Mouse (Mus musculus) spleen, adult 12 weeks (tissue): ENCODE data around the gene Il4.
"Not testable (repeated sequence)": the region's sequence is repeated elsewhere in the genome, so short reads cannot be mapped to it uniquely, and the experiment has no call there.

Experiments
- DNase-seq: peaks from one replicate; pipeline ENCODE4 v3.0.0; 2022; ENCODE audit warnings: low spot score

The Il4 gene

DNA sequence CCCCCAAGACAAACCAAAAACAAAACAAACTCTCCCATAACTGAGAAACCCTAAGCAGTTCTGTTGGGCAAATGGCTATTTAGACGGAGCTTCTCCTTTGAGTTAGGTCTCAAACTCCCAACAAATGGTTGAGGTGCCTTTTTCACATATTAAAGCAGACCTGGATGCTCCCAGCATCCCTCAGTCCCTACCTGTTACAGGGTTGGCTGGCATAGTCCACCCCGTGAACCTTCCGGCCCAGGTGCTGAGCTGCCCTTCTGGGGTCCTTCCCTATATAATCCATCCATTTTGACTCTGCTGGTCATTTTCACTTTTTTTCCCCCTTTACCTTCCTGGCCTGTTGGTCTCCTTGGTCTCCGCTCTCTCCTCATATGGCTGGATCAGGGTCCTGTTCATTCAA is 51.8 kb downstream of the Il4 start:
- DNase-seq = no peak

- DNase-seq = no peak
Measured at GRCm38 (mm10) chr11:53561986-53562385, 56.5 kb downstream of the Il4 start.

- DNase-seq = not testable (repeated sequence)
Measured at GRCm38 (mm10) chr11:53559980-53560379, 58.5 kb downstream of the Il4 start.

DNA sequence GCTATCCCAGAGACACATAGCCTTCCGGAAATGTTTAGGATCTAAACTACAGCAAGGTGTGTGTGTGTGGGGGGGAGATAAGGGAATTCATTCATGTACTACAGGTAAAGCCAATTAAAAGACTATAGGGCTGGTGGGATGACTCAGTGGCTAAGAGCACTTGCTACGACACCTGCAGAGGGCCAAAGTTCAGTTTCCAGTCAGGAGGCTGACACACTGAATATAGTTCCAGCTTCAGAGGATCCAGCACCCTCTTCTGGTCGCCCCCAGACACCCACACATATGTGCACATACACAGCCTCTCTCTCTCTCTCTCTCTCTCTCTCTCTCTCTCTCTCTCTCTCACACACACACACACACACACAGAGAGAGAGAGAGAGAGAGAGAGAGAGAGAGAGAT is 60.5 kb downstream of the Il4 start:
- not testable (repeated sequence) for DNase-seq

DNA sequence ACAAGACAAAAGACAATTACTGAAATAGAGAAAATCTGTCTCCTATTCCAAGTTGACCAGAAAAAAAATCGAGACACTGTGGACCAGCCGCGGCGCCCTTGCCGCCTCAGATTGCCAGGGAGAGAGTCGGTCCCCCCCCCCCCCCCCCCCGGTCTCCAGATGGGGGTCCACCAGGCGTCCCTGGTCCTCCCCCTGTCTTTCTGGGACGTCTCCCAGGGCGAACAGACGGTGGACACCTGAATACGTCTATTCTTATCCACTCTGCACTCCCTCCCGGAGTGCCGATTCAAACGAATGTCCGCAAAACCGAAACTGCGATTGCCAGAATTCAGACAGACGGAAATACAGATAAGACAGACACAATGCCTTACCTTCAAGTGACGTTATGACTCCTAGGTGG is 61.9 kb downstream of the Il4 start:
- DNase-seq = not testable (repeated sequence)
